Mouse (Mus musculus) midbrain, postnatal 0 days (tissue): Measurements from ENCODE around the gene Amfr. TPM values are rescaled to one million over a fixed set of nuclear protein-coding genes. Genes with fewer than 3 reads are reported as not detected.

Experiments used
- ATAC-seq: fragments of 200-750 bp; cut with Nextera tagmentation; 2 replicates; pipeline ENCODE4 v1.8.0; 2017; ENCODE audit warnings: moderate number of reproducible peaks, mild to moderate bottlenecking, moderate TSS enrichment, moderate library complexity; ENCODE audit not compliant: low FRiP score
- DNase-seq: peaks from one replicate; pipeline ENCODE4 v3.0.0-alpha.2; 2015; ENCODE audit warnings: low spot score
- H3K27ac ChIP-seq: fragments of 300-500 bp; sonication (generic); 2 replicates; pipeline ENCODE4 v1.5.1; 2014; ENCODE audit warnings: low read depth, mild to moderate bottlenecking, low read length, mixed read lengths
- H3K27me3 ChIP-seq: fragments of 300-500 bp; sonication (generic); 2 replicates; pipeline ENCODE4 v1.6.1; 2014; ENCODE audit warnings: low read length, control low read depth, mixed read lengths; ENCODE audit not compliant: insufficient read depth
- H3K36me3 ChIP-seq: fragments of 300-500 bp; sonication (generic); 2 replicates; pipeline ENCODE4 v1.6.1; 2014; ENCODE audit warnings: low read length, control low read depth, mixed read lengths; ENCODE audit not compliant: insufficient read depth
- H3K4me1 ChIP-seq: fragments of 300-500 bp; sonication (generic); 2 replicates; pipeline ENCODE4 v1.6.1; 2014; ENCODE audit warnings: mild to moderate bottlenecking, control low read depth, antibody characterized with exemption, low read length, mixed read lengths; ENCODE audit not compliant: insufficient read depth
- H3K4me2 ChIP-seq: fragments of 300-500 bp; sonication (generic); 2 replicates; pipeline ENCODE4 v1.6.1; 2014; ENCODE audit warnings: low read depth, mild to moderate bottlenecking, low read length, mixed read lengths; ENCODE audit not compliant: poor library complexity, severe bottlenecking
- H3K4me3 ChIP-seq: fragments of 300-500 bp; sonication (generic); 2 replicates; pipeline ENCODE4 v1.5.1; 2014; ENCODE audit warnings: low read depth, mild to moderate bottlenecking, low read length, moderate library complexity
- H3K9ac ChIP-seq: fragments of 300-500 bp; sonication (generic); replicated peaks from 2 replicates; pipeline ENCODE4 v1.6.1; 2014; ENCODE audit warnings: mild to moderate bottlenecking, low read length, moderate library complexity, mixed read lengths; ENCODE audit not compliant: poor library complexity, severe bottlenecking
- H3K9me3 ChIP-seq: fragments of 300-500 bp; sonication (generic); 2 replicates; pipeline ENCODE4 v1.6.1; 2016; ENCODE audit warnings: low read length, control low read depth
- CTCF ChIP-seq: IDR thresholded peaks from 2 replicates; pipeline ENCODE4 v1.5.1; 2016; ENCODE audit warnings: antibody characterized with exemption, mild to moderate bottlenecking
- WGBS: fragments of 180-500 bp; shearing (Covaris S2); extraction: QIAGEN DNeasy Blood & Tissue Kit; methylation state at CpG from one replicate; pipeline ENCODE4 v1.1.7; 2014; 5-methylcytosine and 5-hydroxymethylcytosine counted together
- polyA plus RNA-seq: library from polyadenylated mRNA; unstranded; fragments of >200 nt; fragmentation: Nextera tagmentation; extraction: Ambion mirVana; gene quantifications from 2 replicates; pipeline ENCODE4 v1.2.1, GENCODE M21; 2015
- total RNA-seq: library from RNA; depleted of rRNA; stranded (reverse); fragments of >200 nt; gene quantifications from 2 replicates; pipeline ENCODE4 v1.2.3, GENCODE M21; 2014

The Amfr gene
- total and polyA plus RNA-seq, 2 experiments from 2014 or later: 84.8 to 227 TPM

DNA sequence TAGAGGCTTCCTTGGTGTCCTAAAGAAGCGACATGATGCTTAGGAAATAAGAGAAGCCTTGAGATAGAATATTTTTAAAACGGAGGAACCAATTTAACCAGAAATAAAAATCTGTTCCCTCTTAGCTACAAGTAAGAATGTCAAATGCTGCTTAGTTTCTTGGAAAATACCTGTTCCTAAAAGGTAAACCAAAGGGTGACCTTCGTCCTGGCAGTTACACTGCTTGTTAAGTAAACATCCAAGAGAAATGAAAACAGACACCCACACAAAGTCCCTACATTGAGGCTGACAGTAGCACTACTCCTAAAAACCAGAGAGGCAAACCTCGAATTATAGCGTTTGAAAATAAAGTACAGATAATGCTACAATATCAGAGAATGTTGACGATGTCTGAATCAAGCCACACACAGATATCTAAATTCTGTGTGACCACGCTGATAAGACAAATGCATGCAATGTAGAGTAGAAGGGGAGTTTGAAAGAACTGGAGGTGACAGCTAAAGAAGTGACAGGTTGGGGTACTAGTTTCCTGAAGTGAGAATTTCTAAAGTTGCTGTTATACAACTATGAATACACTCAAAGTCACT lies 477 bp upstream of the Amfr start:
- DNase-seq (no peak), ATAC-seq (no peak)
- Histone ChIP-seq H3K9me3 (no peaks in the 10 kb centered on the region), H3K4me1 (peaks cover 12% of the 10 kb centered on the region), H3K9ac (peak overlapping the region; percentile 98), H3K36me3 (no peaks in the 10 kb centered on the region), H3K4me3 (peak overlapping the region; percentile 98), H3K27ac (peak overlapping the region; percentile 97), H3K4me2 (peak overlapping the region; percentile 75), H3K27me3 (no peaks in the 10 kb centered on the region)
- TF ChIP-seq CTCF: no peak
- 38% methylated on average over 7 of the region's 7 CpGs for WGBS

DNA sequence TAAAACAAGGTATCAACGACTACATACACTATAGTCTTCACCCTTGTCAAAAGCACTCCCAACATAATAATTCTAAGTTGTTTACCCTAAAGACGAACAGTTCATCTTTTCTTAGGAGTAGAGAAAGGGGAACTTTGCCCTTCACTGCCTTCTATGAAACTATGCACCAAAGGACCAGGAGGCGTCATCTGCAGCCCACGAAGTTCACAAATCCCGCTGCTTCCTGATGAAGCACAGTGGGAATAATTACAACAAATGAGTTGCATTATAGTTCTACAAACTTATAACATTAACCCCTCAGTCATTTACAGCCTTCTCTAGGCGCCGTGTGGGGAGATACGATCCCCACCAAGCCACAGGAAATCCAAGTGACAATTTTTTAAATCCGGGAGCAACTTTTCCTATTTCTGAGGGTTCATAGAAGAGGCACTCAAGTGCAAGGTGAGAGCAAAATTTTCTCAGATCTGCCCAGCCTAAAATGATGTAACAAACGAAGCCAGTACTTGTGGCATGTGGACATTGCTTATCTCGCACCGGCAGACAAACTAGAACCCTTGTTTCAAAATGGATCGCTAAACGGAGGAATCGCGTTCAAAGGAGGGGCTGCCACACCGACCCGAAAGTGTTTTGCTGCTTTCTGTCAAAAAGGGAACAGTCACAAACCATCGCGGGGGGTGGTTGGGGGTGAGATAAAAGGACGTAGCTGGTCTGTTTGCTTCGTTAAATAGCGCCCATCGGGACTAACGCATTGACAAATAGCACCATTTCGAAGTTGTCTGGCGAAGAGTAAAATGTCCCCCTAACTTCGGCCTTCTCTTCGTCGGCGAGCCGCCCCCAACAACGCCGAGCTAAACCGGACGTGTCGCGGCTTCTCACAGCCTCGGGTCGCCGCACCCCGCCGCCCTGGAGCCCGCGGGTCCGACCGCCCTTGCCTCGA lies 1.3 kb downstream of the Amfr start:
- no peaks in the 10 kb centered on the region for H3K27me3 ChIP-seq
- H3K9ac ChIP-seq: peak overlapping the region; percentile 98
- no peaks in the 10 kb centered on the region for H3K9me3 ChIP-seq
- peaks cover 12% of the 10 kb centered on the region for H3K4me1 ChIP-seq
- peak overlapping the region; percentile 98 for H3K4me3 ChIP-seq
- no peak for TF ChIP-seq CTCF
- WGBS: 3% methylated on average over 46 of the region's 48 CpGs
- H3K27ac ChIP-seq: peak overlapping the region; percentile 97
- peak overlapping the region; percentile 75 for H3K4me2 ChIP-seq
- ATAC-seq (peak; percentile 20; the same call in 1 of the 2 replicates), DNase-seq (peak; percentile 3)
- no peaks in the 10 kb centered on the region for H3K36me3 ChIP-seq

- H3K36me3 ChIP-seq: no peaks in the 10 kb centered on the region
- no peaks in the 10 kb centered on the region for H3K9me3 ChIP-seq
- H3K9ac ChIP-seq: no peak overlapping the region
- no peaks in the 10 kb centered on the region for H3K27me3 ChIP-seq
- H3K4me2 ChIP-seq: peak overlapping the region; percentile 75; the same call in 1 of the 2 replicates
- 54% methylated on average over 2 of the region's 2 CpGs for WGBS
- TF ChIP-seq CTCF: no peak
- no peak overlapping the region for H3K27ac ChIP-seq
- ATAC-seq: no peak
- peaks cover 12% of the 10 kb centered on the region for H3K4me1 ChIP-seq
- H3K4me3 ChIP-seq: no peak overlapping the region
- DNase-seq: no peak
Observed at GRCm38 (mm10) chr8:94010101-94010705, 2.4 kb downstream of the Amfr start.

DNA sequence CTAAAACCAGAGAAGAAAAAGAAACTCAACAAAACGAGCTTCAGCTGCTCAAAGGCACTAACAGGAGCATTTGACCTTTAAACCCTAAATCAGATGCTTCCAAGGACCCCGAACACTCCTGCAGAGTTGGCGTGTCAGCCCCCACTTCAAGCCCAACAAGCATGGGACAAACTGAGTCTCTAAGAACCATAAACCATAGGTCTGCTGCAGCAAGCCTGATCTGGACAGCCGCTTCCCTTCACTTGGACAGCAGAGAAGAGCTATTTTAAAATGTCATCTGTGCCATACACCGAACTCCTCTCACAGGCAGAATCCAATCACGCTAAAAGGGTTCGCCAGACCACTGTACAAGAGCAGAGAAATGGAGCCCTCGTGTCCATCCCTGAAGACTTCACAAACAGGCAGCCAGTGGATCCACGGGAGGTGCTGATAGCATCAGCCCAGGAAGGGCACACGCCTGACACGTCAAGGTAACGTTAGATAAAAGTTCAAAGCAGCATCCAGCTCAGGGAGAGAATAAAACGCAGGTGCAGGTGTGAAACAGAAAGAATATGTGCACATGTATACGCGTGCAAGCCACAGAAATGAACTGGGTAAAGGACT lies 3.3 kb downstream of the Amfr start:
- Histone ChIP-seq H3K9me3 (no peaks in the 10 kb centered on the region), H3K27me3 (no peaks in the 10 kb centered on the region), H3K4me1 (peaks cover 12% of the 10 kb centered on the region), H3K9ac (no peak overlapping the region), H3K36me3 (0 out of 2 replicates have a peak, but pooled peaks cover 3% of the 10 kb centered on the region), H3K4me2 (no peak overlapping the region), H3K27ac (no peak overlapping the region), H3K4me3 (no peak overlapping the region)
- 64% methylated on average over 15 of the region's 15 CpGs for WGBS
- ATAC-seq (no peak), DNase-seq (no peak)
- TF ChIP-seq CTCF: no peak

DNA sequence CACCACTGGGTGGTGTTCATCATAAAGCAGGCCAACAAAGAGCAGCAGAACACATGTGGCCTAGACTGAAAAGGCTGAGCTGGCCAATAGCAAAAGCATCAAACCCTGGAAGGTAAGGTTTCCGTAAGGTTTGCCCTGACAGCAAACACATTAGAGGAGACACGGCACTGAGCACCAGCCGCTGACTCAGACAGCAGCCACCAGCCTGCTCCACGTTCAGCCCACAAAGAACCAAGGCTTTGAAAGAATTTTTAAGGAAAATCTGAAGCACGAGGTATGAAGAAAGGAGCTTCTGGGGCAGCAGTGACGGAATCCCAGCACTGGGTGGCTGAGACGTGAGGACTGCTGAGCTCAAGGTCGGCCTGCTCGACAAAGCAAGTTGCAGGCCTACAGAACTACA lies 8.5 kb downstream of the Amfr start:
- H3K4me3 ChIP-seq: no peak overlapping the region
- no peak overlapping the region for H3K4me2 ChIP-seq
- H3K27me3 ChIP-seq: no peaks in the 10 kb centered on the region
- H3K27ac ChIP-seq: no peak overlapping the region
- DNase-seq (no peak), ATAC-seq (no peak)
- WGBS: 88% methylated on average over 9 of the region's 9 CpGs
- H3K36me3 ChIP-seq: peaks cover 21% of the 10 kb centered on the region
- 0 out of 2 replicates have a peak, but pooled peaks have one; percentile 2 for TF ChIP-seq CTCF
- H3K9ac ChIP-seq: no peak overlapping the region
- no peaks in the 10 kb centered on the region for H3K9me3 ChIP-seq
- peaks cover 5% of the 10 kb centered on the region; the same call in 1 of the 2 replicates for H3K4me1 ChIP-seq
